Comparison of ENCODE assay signal across 11 mouse cellular contexts in genomic region chr12:108374689-108375088, GRCm38 (mm10). TPM values are rescaled to one million over a fixed set of nuclear protein-coding genes. Genes with fewer than 3 reads are reported as not detected.
"Had no signal": no experiment of that assay in that cellular context is flagged by ENCODE, and none has a peak within 500 bp of the region (broad histone marks: within the 10 kb centered on the region; RNA-seq: fewer than 3 reads in every experiment).

No protein-coding gene starts in this region.

- H3K27me3 ChIP-seq: midbrain, embryonic 12.5 days; stomach, embryonic 15.5 days had no signal

- DNase-seq: kidney, adult 11 months; kidney, postnatal 36 days; left cerebral cortex, postnatal 4 days; lung, adult 18-20 months; right cerebral cortex, postnatal 14 days; thymus, postnatal 36 days had no signal

- H3K27ac ChIP-seq: liver, embryonic 14.5 days; midbrain, embryonic 12.5 days; stomach, embryonic 15.5 days had no signal

- H3K9me3 ChIP-seq: midbrain, embryonic 12.5 days; stomach, embryonic 15.5 days had no signal

- H3K36me3 ChIP-seq: midbrain, embryonic 12.5 days; stomach, embryonic 15.5 days had no signal

- H3K9ac ChIP-seq: liver, embryonic 14.5 days; midbrain, embryonic 12.5 days; stomach, embryonic 15.5 days had no signal

- ATAC-seq: midbrain, embryonic 16.5 days had no signal

- H3K4me3 ChIP-seq: midbrain, embryonic 12.5 days; stomach, embryonic 15.5 days had no signal

- H3K4me1 ChIP-seq: midbrain, embryonic 12.5 days had no signal

- H3K4me2 ChIP-seq: midbrain, embryonic 12.5 days; stomach, embryonic 15.5 days had no signal

RNA-seq across cellular contexts. Expression of gene Eml1, which starts 3.9 kb away (rescaled TPM):
- total RNA-seq: megakaryocyte-erythroid progenitor cell, adult 5-6 weeks had no signal
